Mouse (Mus musculus): ENCODE data around the gene Tdrkh.

- TF ChIP-seq CTCF (IDR thresholded peaks at IDR 0.05; ENCODE audit: borderline replicate concordance, control insufficient read depth, extremely low read depth, insufficient read depth, low read length, poor library complexity), result no peak
- peak; percentile 71; the same call in 1 of the 2 replicates for TF ChIP-seq POLR2A (IDR thresholded peaks at IDR 0.05; ENCODE audit: control insufficient read depth, extremely low read depth, insufficient read depth, low read length, poor library complexity)
Observed at GRCm38 (mm10) chr3:94388047-94388446, 25.0 kb upstream of the Tdrkh start.
